Mouse (Mus musculus): ENCODE data around the gene Rnf182. TPM values are rescaled to one million over a fixed set of nuclear protein-coding genes. Genes with fewer than 3 reads are reported as not detected.

The Rnf182 gene
- total RNA-seq, 2 experiments from 2014 or later = not detected

- no peak for ATAC-seq (replicated peaks; ENCODE audit: low FRiP score, low TSS enrichment, poor library complexity, severe bottlenecking)
Measured at GRCm38 (mm10) chr13:43688065-43688464, 72.6 kb downstream of the Rnf182 start.

GRCm38 (mm10) chr13:43691755-43692154, 76.2 kb downstream of the Rnf182 start:
- no peak for ATAC-seq (replicated peaks; ENCODE audit: low FRiP score, low TSS enrichment, poor library complexity, severe bottlenecking)

GRCm38 (mm10) chr13:43695521-43695920, 80.0 kb downstream of the Rnf182 start:
- no peak for ATAC-seq (replicated peaks; ENCODE audit: low FRiP score, low TSS enrichment, poor library complexity, severe bottlenecking)

- ATAC-seq (replicated peaks; ENCODE audit: low FRiP score, low TSS enrichment, poor library complexity, severe bottlenecking) = no peak
Measured at GRCm38 (mm10) chr13:43696011-43696410, 80.5 kb downstream of the Rnf182 start.

- no peak for ATAC-seq (replicated peaks; ENCODE audit: low FRiP score, low TSS enrichment, poor library complexity, severe bottlenecking)
Measured at GRCm38 (mm10) chr13:43698506-43698905, 83.0 kb downstream of the Rnf182 start.

- ATAC-seq (replicated peaks; ENCODE audit: low FRiP score, low TSS enrichment, poor library complexity, severe bottlenecking) = no peak
Measured at GRCm38 (mm10) chr13:43703471-43703870, 88.0 kb downstream of the Rnf182 start.

- ATAC-seq (replicated peaks; ENCODE audit: low FRiP score, low TSS enrichment, poor library complexity, severe bottlenecking) = no peak
Measured at GRCm38 (mm10) chr13:43704533-43705116, 89.1 kb downstream of the Rnf182 start.

GRCm38 (mm10) chr13:43706387-43706786, 90.9 kb downstream of the Rnf182 start:
- ATAC-seq (replicated peaks; ENCODE audit: low FRiP score, low TSS enrichment, poor library complexity, severe bottlenecking) = no peak

GRCm38 (mm10) chr13:43709529-43709928, 94.0 kb downstream of the Rnf182 start:
- ATAC-seq (replicated peaks; ENCODE audit: low FRiP score, low TSS enrichment, poor library complexity, severe bottlenecking) = no peak

GRCm38 (mm10) chr13:43711708-43712314, 96.3 kb downstream of the Rnf182 start:
- ATAC-seq (replicated peaks; ENCODE audit: low FRiP score, low TSS enrichment, poor library complexity, severe bottlenecking) = no peak

- no peak for ATAC-seq (replicated peaks; ENCODE audit: low FRiP score, low TSS enrichment, poor library complexity, severe bottlenecking)
Measured at GRCm38 (mm10) chr13:43714741-43715140, 99.2 kb downstream of the Rnf182 start.

GRCm38 (mm10) chr13:43715466-43715865, 100.0 kb downstream of the Rnf182 start:
- ATAC-seq (replicated peaks; ENCODE audit: low FRiP score, low TSS enrichment, poor library complexity, severe bottlenecking) = no peak

GRCm38 (mm10) chr13:43716514-43717036, 101.1 kb downstream of the Rnf182 start:
- ATAC-seq (replicated peaks; ENCODE audit: low FRiP score, low TSS enrichment, poor library complexity, severe bottlenecking) = no peak

- no peak for ATAC-seq (replicated peaks; ENCODE audit: low FRiP score, low TSS enrichment, poor library complexity, severe bottlenecking)
Measured at GRCm38 (mm10) chr13:43718173-43718572, 102.7 kb downstream of the Rnf182 start.

- ATAC-seq (replicated peaks; ENCODE audit: low FRiP score, low TSS enrichment, poor library complexity, severe bottlenecking) = no peak
Measured at GRCm38 (mm10) chr13:43720496-43720895, 105.0 kb downstream of the Rnf182 start.

Other genes starting within 250 kb of the Rnf182 start
- 182 and 212 TPM in 2 replicates for gene Nol7, start 217.3 kb upstream of the Rnf182 start, total RNA-seq (2014; fragmentation: Nextera tagmentation)
- gene Nol7, start 217.3 kb upstream of the Rnf182 start, total RNA-seq (2017) = 282 and 379 TPM in 2 replicates
- 36.8 and 36.9 TPM in 2 replicates for gene Ranbp9, start 134.4 kb upstream of the Rnf182 start, total RNA-seq (2014; fragmentation: Nextera tagmentation)
- gene Ranbp9, start 134.4 kb upstream of the Rnf182 start, total RNA-seq (2017) = 54.2 and 60.4 TPM in 2 replicates
- 17.0 and 21.1 TPM in 2 replicates for gene Mcur1, start 55.5 kb upstream of the Rnf182 start, total RNA-seq (2014; fragmentation: Nextera tagmentation)
- gene Mcur1, start 55.5 kb upstream of the Rnf182 start, total RNA-seq (2017) = 10.9 and 14.2 TPM in 2 replicates
- gene Cd83, start 169.1 kb downstream of the Rnf182 start, total RNA-seq (2014; fragmentation: Nextera tagmentation) = 0.32 TPM in 1 of 2 replicates, not detected in the other
- gene Cd83, start 169.1 kb downstream of the Rnf182 start, total RNA-seq (2017) = 0.38 TPM in 1 of 2 replicates, not detected in the other

Data from megakaryocyte-erythroid progenitor cell, adult 5-6 weeks (primary cell).